Mouse (Mus musculus): ENCODE measurements around the gene Maml2.

Maml2 gene

GRCm38 (mm10) chr9:13495530-13495929 is 197.8 kb downstream of the Maml2 start:
- Histone ChIP-seq H3K27me3 (ENCODE audit: insufficient read depth, low read length) (no peaks in the 10 kb centered on the region), H3K4me3 (replicated peaks; ENCODE audit: low read length) (no peak overlapping the region)
- no peak for TF ChIP-seq CTCF (conservative IDR thresholded peaks at IDR 0.05; ENCODE audit: low read length)

DNA sequence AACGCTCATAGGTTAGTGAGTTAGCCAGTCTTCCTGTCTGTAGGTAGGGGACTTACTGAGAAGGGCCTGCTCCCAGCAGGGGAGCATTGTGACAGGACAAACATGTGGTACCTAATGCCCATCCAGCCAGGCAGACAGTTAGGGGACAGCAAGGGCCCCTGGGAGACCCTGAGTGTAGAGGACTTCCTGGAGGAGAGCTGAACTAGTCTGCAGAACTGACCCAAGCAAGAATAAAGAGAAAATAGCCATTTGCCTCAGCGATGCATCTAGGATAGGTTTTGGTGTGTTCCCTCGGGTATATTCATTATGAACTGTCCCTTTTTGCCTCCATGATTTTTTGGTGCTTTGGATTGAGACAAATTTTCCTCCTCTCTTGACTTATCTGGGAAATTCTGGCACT is 199.3 kb downstream of the Maml2 start:
- H3K9me3 ChIP-seq (ENCODE audit: low read length): peaks cover 9% of the 10 kb centered on the region; the same call in 1 of the 2 replicates
- H3K27me3 ChIP-seq (ENCODE audit: insufficient read depth, low read length): no peaks in the 10 kb centered on the region
- no peak overlapping the region for H3K4me3 ChIP-seq (replicated peaks; ENCODE audit: low read length)
- H3K4me1 ChIP-seq (replicated peaks; ENCODE audit: low read depth, low read length): peaks cover 15% of the 10 kb centered on the region
- H3K36me3 ChIP-seq (ENCODE audit: insufficient read depth, low read length): no peaks in the 10 kb centered on the region
- TF ChIP-seq CTCF (conservative IDR thresholded peaks at IDR 0.05; ENCODE audit: low read length): no peak
- TF ChIP-seq NANOG (IDR thresholded peaks at IDR 0.05; ENCODE audit: borderline replicate concordance, low read length): no peak
- no peak for TF ChIP-seq POU5F1 (IDR thresholded peaks at IDR 0.05; ENCODE audit: borderline replicate concordance, low read length)

More at GRCm38 (mm10) chr9:13495530-13495929, 197.8 kb downstream of the Maml2 start:
- H3K36me3 ChIP-seq (ENCODE audit: insufficient read depth, low read length): no peaks in the 10 kb centered on the region
- peaks cover 15% of the 10 kb centered on the region for H3K4me1 ChIP-seq (replicated peaks; ENCODE audit: low read depth, low read length)
- peaks cover 9% of the 10 kb centered on the region; the same call in 1 of the 2 replicates for H3K9me3 ChIP-seq (ENCODE audit: low read length)

- H3K36me3 ChIP-seq (ENCODE audit: insufficient read depth, low read length): no peaks in the 10 kb centered on the region
- no peak for TF ChIP-seq CTCF (conservative IDR thresholded peaks at IDR 0.05; ENCODE audit: low read length)
- H3K27me3 ChIP-seq (ENCODE audit: insufficient read depth, low read length): no peaks in the 10 kb centered on the region
- H3K4me3 ChIP-seq (replicated peaks; ENCODE audit: low read length): no peak overlapping the region
- peaks cover 9% of the 10 kb centered on the region; the same call in 1 of the 2 replicates for H3K9me3 ChIP-seq (ENCODE audit: low read length)
- H3K4me1 ChIP-seq (replicated peaks; ENCODE audit: low read depth, low read length): peaks cover 15% of the 10 kb centered on the region
Observed at GRCm38 (mm10) chr9:13497690-13498333, 200.1 kb downstream of the Maml2 start.

GRCm38 (mm10) chr9:13500045-13500444 is 202.3 kb downstream of the Maml2 start:
- Histone ChIP-seq H3K27me3 (ENCODE audit: insufficient read depth, low read length) (no peaks in the 10 kb centered on the region), H3K4me3 (replicated peaks; ENCODE audit: low read length) (no peak overlapping the region), H3K4me1 (replicated peaks; ENCODE audit: low read depth, low read length) (peaks cover 15% of the 10 kb centered on the region), H3K9me3 (ENCODE audit: low read length) (no peaks in the 10 kb centered on the region), H3K36me3 (ENCODE audit: insufficient read depth, low read length) (no peaks in the 10 kb centered on the region)
- TF ChIP-seq NANOG (IDR thresholded peaks at IDR 0.05; ENCODE audit: borderline replicate concordance, low read length): no peak
- no peak for TF ChIP-seq CTCF (conservative IDR thresholded peaks at IDR 0.05; ENCODE audit: low read length)
- TF ChIP-seq POU5F1 (IDR thresholded peaks at IDR 0.05; ENCODE audit: borderline replicate concordance, low read length): no peak

- Histone ChIP-seq H3K27me3 (ENCODE audit: insufficient read depth, low read length) (no peaks in the 10 kb centered on the region), H3K4me1 (replicated peaks; ENCODE audit: low read depth, low read length) (no peaks in the 10 kb centered on the region), H3K36me3 (ENCODE audit: insufficient read depth, low read length) (no peaks in the 10 kb centered on the region), H3K9me3 (ENCODE audit: low read length) (no peaks in the 10 kb centered on the region), H3K4me3 (replicated peaks; ENCODE audit: low read length) (no peak overlapping the region)
- TF ChIP-seq NANOG (IDR thresholded peaks at IDR 0.05; ENCODE audit: borderline replicate concordance, low read length): no peak
- TF ChIP-seq POU5F1 (IDR thresholded peaks at IDR 0.05; ENCODE audit: borderline replicate concordance, low read length): no peak
- TF ChIP-seq CTCF (conservative IDR thresholded peaks at IDR 0.05; ENCODE audit: low read length): no peak
Observed at GRCm38 (mm10) chr9:13505024-13505423, 207.3 kb downstream of the Maml2 start.

- H3K4me1 ChIP-seq (replicated peaks; ENCODE audit: low read depth, low read length): no peaks in the 10 kb centered on the region
- no peaks in the 10 kb centered on the region for H3K27me3 ChIP-seq (ENCODE audit: insufficient read depth, low read length)
- H3K9me3 ChIP-seq (ENCODE audit: low read length): no peaks in the 10 kb centered on the region
- no peaks in the 10 kb centered on the region for H3K36me3 ChIP-seq (ENCODE audit: insufficient read depth, low read length)
- TF ChIP-seq NANOG (IDR thresholded peaks at IDR 0.05; ENCODE audit: borderline replicate concordance, low read length): no peak
- no peak for TF ChIP-seq CTCF (conservative IDR thresholded peaks at IDR 0.05; ENCODE audit: low read length)
- TF ChIP-seq POU5F1 (IDR thresholded peaks at IDR 0.05; ENCODE audit: borderline replicate concordance, low read length): no peak
- H3K4me3 ChIP-seq (replicated peaks; ENCODE audit: low read length): no peak overlapping the region
Observed at GRCm38 (mm10) chr9:13506956-13507821, 209.4 kb downstream of the Maml2 start.

DNA sequence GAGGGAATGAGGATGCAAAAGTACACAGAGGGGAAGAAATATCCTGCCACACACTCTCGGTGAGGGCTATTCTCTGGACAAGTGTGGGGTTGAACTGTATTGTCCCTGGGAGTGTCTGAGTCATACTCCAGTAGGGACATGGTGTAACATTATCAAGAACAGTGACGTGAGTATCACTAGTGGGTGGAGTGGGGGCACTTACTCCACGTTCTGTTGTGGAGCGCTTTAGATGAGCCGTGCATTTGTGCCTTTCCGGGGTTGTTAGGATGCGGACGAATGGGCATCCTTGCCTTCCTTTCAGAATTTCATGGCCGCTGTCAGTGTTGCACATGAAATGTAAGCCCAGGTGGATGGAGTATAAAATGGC is 210.0 kb downstream of the Maml2 start:
- Histone ChIP-seq H3K36me3 (ENCODE audit: insufficient read depth, low read length) (no peaks in the 10 kb centered on the region), H3K27me3 (ENCODE audit: insufficient read depth, low read length) (no peaks in the 10 kb centered on the region), H3K4me1 (replicated peaks; ENCODE audit: low read depth, low read length) (no peaks in the 10 kb centered on the region), H3K9me3 (ENCODE audit: low read length) (no peaks in the 10 kb centered on the region), H3K4me3 (replicated peaks; ENCODE audit: low read length) (no peak overlapping the region)
- no peak for TF ChIP-seq POU5F1 (IDR thresholded peaks at IDR 0.05; ENCODE audit: borderline replicate concordance, low read length)
- TF ChIP-seq CTCF (conservative IDR thresholded peaks at IDR 0.05; ENCODE audit: low read length): no peak
- no peak for TF ChIP-seq NANOG (IDR thresholded peaks at IDR 0.05; ENCODE audit: borderline replicate concordance, low read length)

DNA sequence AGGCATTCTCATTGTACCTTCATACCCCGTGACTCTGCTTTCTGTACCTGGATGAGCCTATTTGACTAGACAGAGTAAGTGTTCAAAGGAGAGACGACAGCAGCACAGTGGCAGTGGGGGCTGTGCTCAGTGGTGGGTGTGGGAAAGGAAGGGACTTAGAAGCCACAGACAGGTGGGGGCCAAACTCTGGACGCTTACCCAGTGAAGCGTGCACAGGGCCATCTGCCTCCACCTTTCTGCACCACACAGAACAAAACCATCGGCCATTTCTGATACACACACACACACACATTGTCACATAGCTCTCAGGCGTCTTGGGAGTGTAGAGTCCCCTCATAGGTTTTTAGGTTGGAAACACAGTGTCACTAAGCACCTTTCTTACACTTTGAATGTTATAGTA is 212.0 kb downstream of the Maml2 start:
- no peak for TF ChIP-seq POU5F1 (IDR thresholded peaks at IDR 0.05; ENCODE audit: borderline replicate concordance, low read length)
- TF ChIP-seq NANOG (IDR thresholded peaks at IDR 0.05; ENCODE audit: borderline replicate concordance, low read length): no peak
- TF ChIP-seq CTCF (conservative IDR thresholded peaks at IDR 0.05; ENCODE audit: low read length): no peak
- 0 out of 2 replicates have a peak, but pooled peaks cover 4% of the 10 kb centered on the region for H3K4me1 ChIP-seq (replicated peaks; ENCODE audit: low read depth, low read length)
- H3K9me3 ChIP-seq (ENCODE audit: low read length): no peaks in the 10 kb centered on the region
- no peak overlapping the region for H3K4me3 ChIP-seq (replicated peaks; ENCODE audit: low read length)
- no peaks in the 10 kb centered on the region for H3K27me3 ChIP-seq (ENCODE audit: insufficient read depth, low read length)
- H3K36me3 ChIP-seq (ENCODE audit: insufficient read depth, low read length): no peaks in the 10 kb centered on the region

Measured in E14TG2a.4 (cell line).